Mouse (Mus musculus): ENCODE results near the gene Gm21887.
"Not testable (repeated sequence)": the region's sequence is repeated elsewhere in the genome, so short reads cannot be mapped to it uniquely, and the experiment has no call there.

DNA sequence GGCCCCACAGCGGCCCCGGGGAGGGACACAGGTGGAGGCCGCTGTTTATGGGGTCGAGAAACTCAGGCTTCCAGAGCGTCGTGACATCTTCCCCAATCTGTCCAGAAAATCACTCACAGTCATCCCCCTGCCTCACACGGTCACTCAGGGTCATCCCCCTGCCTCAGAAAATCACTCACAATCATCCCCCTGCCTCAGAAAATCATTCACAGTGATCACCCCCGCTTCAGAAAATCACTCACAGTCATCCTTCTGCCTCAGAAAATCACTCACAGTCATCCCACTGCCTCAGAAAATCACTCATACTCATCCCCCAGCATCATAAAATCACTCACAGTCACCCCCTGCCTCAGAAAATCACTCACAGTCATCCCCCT, 20.3 kb upstream of the Gm21887 start:
- TF ChIP-seq MAX (IDR thresholded peaks at IDR 0.05; ENCODE audit: low read length); CHD2 (IDR thresholded peaks at IDR 0.05; ENCODE audit: low read length); CTCF (IDR thresholded peaks at IDR 0.05 in 2 of 3, conservative IDR thresholded peaks at IDR 0.05 in 1 of 3; ENCODE audit: control insufficient read depth in 1 of 3, insufficient read depth in 1 of 3, low read depth in 2 of 3, low read length in 3 of 3, poor library complexity in 1 of 3, severe bottlenecking in 1 of 3); POLR2AphosphoS2 (IDR thresholded peaks at IDR 0.05; ENCODE audit: low read length); ZNF384 (IDR thresholded peaks at IDR 0.05; ENCODE audit: low read depth, low read length); POLR2A (IDR thresholded peaks at IDR 0.05; ENCODE audit: control insufficient read depth in 1 of 2, insufficient read depth in 1 of 2, low read depth in 1 of 2, low read length in 2 of 2, poor library complexity in 1 of 2); NRF1 (IDR thresholded peaks at IDR 0.05; ENCODE audit: insufficient read depth, low read depth, low read length, poor library complexity, severe bottlenecking); POLR2AphosphoS5 (IDR thresholded peaks at IDR 0.05; ENCODE audit: borderline replicate concordance, low read depth, low read length); USF2 (IDR thresholded peaks at IDR 0.05; ENCODE audit: borderline replicate concordance in 1 of 2, insufficient read depth in 1 of 2, low read depth in 1 of 2, low read length in 2 of 2); ZC3H11A (IDR thresholded peaks at IDR 0.05; ENCODE audit: low read depth, low read length); GATA1 (IDR thresholded peaks at IDR 0.05; ENCODE audit: low read depth, low read length): not testable (repeated sequence)

Measured in MEL (cell line).